Mouse (Mus musculus) myocyte (in vitro differentiated cells): ENCODE data around the gene Dcaf15.

Source experiments
- CEBPB ChIP-seq: IDR thresholded peaks from 2 replicates; pipeline ENCODE4 v1.6.1; 2011; ENCODE audit warnings: mild to moderate bottlenecking, moderate library complexity; ENCODE audit not compliant: poor library complexity, insufficient read depth, severe bottlenecking
- E2F4 ChIP-seq: IDR thresholded peaks from one replicate; pipeline ENCODE4 v1.6.1; 2011; ENCODE audit warnings: mild to moderate bottlenecking, control low read depth, moderate library complexity; ENCODE audit not compliant: insufficient read depth
- MAX ChIP-seq: IDR thresholded peaks from one replicate; pipeline ENCODE4 v1.6.1; 2011; ENCODE audit warnings: low read depth, mild to moderate bottlenecking, control low read depth
- MYOD1 ChIP-seq, 3 experiments: IDR thresholded peaks; one replicate each; pipeline ENCODE4 v1.6.1; 2011; ENCODE audit warnings: control low read depth in 2 of 3, low read depth in 2 of 3, mild to moderate bottlenecking in 2 of 3, moderate library complexity in 1 of 3; ENCODE audit not compliant: insufficient read length in 2 of 3, control insufficient read depth in 1 of 3
- POLR2A ChIP-seq: IDR thresholded peaks from one replicate; pipeline ENCODE4 v1.6.1; 2011; ENCODE audit warnings: low read depth, mild to moderate bottlenecking, control low read depth, moderate library complexity; ENCODE audit not compliant: insufficient read length
- TCF12 ChIP-seq: IDR thresholded peaks from one replicate; pipeline ENCODE4 v1.6.1; 2011; ENCODE audit warnings: mild to moderate bottlenecking, control low read depth; ENCODE audit not compliant: poor library complexity, insufficient read depth, severe bottlenecking
- USF1 ChIP-seq: IDR thresholded peaks from one replicate; pipeline ENCODE4 v1.6.1; 2011; ENCODE audit warnings: low read depth, mild to moderate bottlenecking, control low read depth, moderate library complexity

DNA sequence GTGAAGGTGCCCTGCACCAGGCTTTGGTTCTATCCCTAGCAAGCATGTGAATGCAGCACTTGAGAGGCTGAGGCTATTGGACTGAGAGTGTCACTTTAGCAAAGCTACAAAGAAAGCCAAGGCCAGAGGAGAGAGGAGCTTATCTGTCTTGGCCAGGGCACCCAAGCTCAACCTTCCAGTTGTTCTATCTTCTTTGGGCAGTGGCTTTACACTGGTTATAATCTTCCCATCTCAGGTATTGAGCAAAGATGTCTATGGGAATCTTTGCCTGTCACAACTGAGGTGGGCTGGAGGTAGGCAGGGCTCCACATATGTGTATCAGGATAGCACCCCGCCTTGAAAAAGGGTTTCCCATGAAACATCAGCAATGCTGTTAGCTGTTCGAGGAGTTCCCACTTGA is 44.3 kb downstream of the Dcaf15 start:
- TF ChIP-seq POLR2A = no peak
- TF ChIP-seq CEBPB = no peak
- TF ChIP-seq MAX = no peak
- TF ChIP-seq USF1 = no peak
- TF ChIP-seq MYOD1 (IDR thresholded peaks at IDR 0.05; ENCODE audit: control insufficient read depth in 1 of 3, insufficient read length in 2 of 3, low read depth in 2 of 3) = no peak
- TF ChIP-seq E2F4 = no peak
- no peak for TF ChIP-seq TCF12
